Mouse (Mus musculus) WW6 (cell line): ENCODE measurements around the gene Unc13a.

Source experiments
- DNase-seq: peaks from one replicate; pipeline ENCODE4 v3.0.0-alpha.2; 2013; ENCODE audit warnings: low read depth, low spot score

Gene Unc13a

GRCm38 (mm10) chr8:71686143-71686734 is 14.7 kb upstream of the Unc13a start:
- DNase-seq = no peak

GRCm38 (mm10) chr8:71685573-71685972 is 14.0 kb upstream of the Unc13a start:
- peak; percentile 70 for DNase-seq

- no peak for DNase-seq
Measured at GRCm38 (mm10) chr8:71684701-71685100, 13.1 kb upstream of the Unc13a start.

GRCm38 (mm10) chr8:71682832-71683231 is 11.3 kb upstream of the Unc13a start:
- no peak for DNase-seq

- DNase-seq = no peak
Measured at GRCm38 (mm10) chr8:71681369-71681915, 9.9 kb upstream of the Unc13a start.

GRCm38 (mm10) chr8:71680471-71680870 is 8.9 kb upstream of the Unc13a start:
- DNase-seq = no peak

- DNase-seq = no peak
Measured at GRCm38 (mm10) chr8:71679550-71680168, 8.1 kb upstream of the Unc13a start.

- DNase-seq = no peak
Measured at GRCm38 (mm10) chr8:71679116-71679515, 7.6 kb upstream of the Unc13a start.

GRCm38 (mm10) chr8:71678216-71678615 is 6.7 kb upstream of the Unc13a start:
- no peak for DNase-seq

GRCm38 (mm10) chr8:71677555-71677954 is 6.0 kb upstream of the Unc13a start:
- DNase-seq = no peak

- DNase-seq = no peak
Measured at GRCm38 (mm10) chr8:71676803-71677202, 5.2 kb upstream of the Unc13a start.

- DNase-seq = no peak
Measured at GRCm38 (mm10) chr8:71676020-71676741, 4.6 kb upstream of the Unc13a start, which contains the start of gene Jak3. Jak3 (plus strand) TSS chr8:71676296.

GRCm38 (mm10) chr8:71675456-71676019 is 4.0 kb upstream of the Unc13a start:
- DNase-seq = no peak

- no peak for DNase-seq
Measured at GRCm38 (mm10) chr8:71674071-71674470, 2.5 kb upstream of the Unc13a start.

- DNase-seq = no peak
Measured at GRCm38 (mm10) chr8:71672168-71672735, 695 bp upstream of the Unc13a start.

GRCm38 (mm10) chr8:71670621-71671548 is 672 bp downstream of the Unc13a start:
- DNase-seq = peak; percentile 87

- DNase-seq = no peak
Measured at GRCm38 (mm10) chr8:71670198-71670597, 1.4 kb downstream of the Unc13a start.

GRCm38 (mm10) chr8:71668220-71668975 is 3.2 kb downstream of the Unc13a start:
- no peak for DNase-seq

GRCm38 (mm10) chr8:71667256-71667655 is 4.3 kb downstream of the Unc13a start:
- DNase-seq = no peak

GRCm38 (mm10) chr8:71666855-71667254 is 4.7 kb downstream of the Unc13a start:
- DNase-seq = no peak
